Comparison of ENCODE assay signal across 11 mouse cellular contexts in the genomic region with DNA sequence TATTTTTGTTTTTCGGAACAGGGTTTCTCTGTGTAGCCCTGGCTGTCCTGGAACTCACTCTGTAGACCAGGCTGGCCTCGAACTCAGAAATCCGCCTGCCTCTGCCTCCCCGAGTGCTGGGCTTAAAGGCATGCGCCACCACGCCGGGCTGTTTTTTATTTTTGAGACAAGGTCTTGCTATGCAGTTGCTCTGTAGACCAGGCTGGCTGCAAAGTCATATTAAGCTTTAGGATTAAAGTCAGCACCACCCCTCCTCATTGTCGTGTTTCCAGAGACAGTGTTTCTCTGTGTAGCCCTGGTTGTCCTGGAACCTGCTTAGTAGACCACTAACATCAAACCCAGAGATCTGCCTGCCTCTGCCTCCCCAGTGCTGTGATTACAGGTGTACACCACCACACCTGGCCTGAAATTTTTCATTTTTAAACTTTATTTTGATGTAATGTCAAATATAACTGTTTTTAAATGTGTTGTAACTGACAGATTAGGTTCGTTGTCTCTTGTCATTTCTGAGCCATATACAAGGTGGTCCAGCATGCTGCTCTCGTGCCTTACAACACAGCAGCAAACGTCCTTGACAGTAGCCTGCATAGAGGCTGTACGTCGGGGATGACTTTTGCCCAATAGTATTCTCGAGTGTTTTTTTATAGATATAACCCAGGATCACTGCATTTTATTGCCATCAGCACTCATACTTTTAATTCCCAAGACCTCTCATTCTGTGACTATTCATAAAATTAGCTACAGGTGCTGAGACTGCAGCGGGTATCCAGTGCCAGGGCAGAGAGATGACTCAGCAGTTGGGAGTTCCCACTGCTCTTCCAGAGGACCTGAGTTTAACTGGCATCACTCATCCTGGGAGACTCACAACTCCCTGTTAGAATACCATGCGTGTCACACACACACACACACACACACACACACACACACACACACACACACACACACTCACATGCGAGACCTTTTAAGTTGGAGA. TPM values are rescaled to one million over a fixed set of nuclear protein-coding genes. Genes with fewer than 3 reads are reported as not detected.
DNase-seq lines count a peak whose midpoint lies in the region; ATAC-seq and TF ChIP-seq lines count a peak whose summit lies in the region.
"Had no signal": no experiment of that assay in that cellular context is flagged by ENCODE, and none has a peak within 500 bp of the region (broad histone marks: within the 10 kb centered on the region; RNA-seq: fewer than 3 reads in every experiment).

No protein-coding gene starts in this region.

- DNase-seq in cerebellum, adult 9-11 months: peak; percentile 20
- DNase-seq in lung, adult 18-20 months: no peak
- DNase-seq in naive thymus-derived CD4-positive, alpha-beta T cell, adult 2 months (ENCODE audit: low read depth): peak; percentile 55
- no peak for DNase-seq in lung, postnatal 0 days (ENCODE audit: low spot score)
- no peak for DNase-seq in frontal cortex, postnatal 36 days (ENCODE audit: low spot score in 2 of 2)

- peaks cover 64% of the 10 kb centered on the region for H3K4me1 ChIP-seq in lung, embryonic 16.5 days (replicated peaks; ENCODE audit: control insufficient read depth, insufficient read depth, low read length)
- H3K4me1 ChIP-seq in embryonic fibroblast, embryonic 13.5 days (ENCODE audit: control insufficient read depth, insufficient read depth, low read length): peaks cover 24% of the 10 kb centered on the region
- H3K4me1 ChIP-seq in lung, postnatal 0 days (ENCODE audit: insufficient read depth, low read depth, low read length): peaks cover 33% of the 10 kb centered on the region

- no peaks in the 10 kb centered on the region for H3K27me3 ChIP-seq in lung, embryonic 16.5 days (ENCODE audit: control insufficient read depth, insufficient read depth, low read depth, low read length)
- H3K27me3 ChIP-seq in lung, postnatal 0 days (replicated peaks; ENCODE audit: insufficient read depth, low read length): no peaks in the 10 kb centered on the region
- H3K27me3 ChIP-seq: neural tube, embryonic 13.5 days had no signal

- no peaks in the 10 kb centered on the region for H3K9me3 ChIP-seq in lung, embryonic 16.5 days (ENCODE audit: control insufficient read depth, low read length)
- no peaks in the 10 kb centered on the region for H3K9me3 ChIP-seq in lung, postnatal 0 days (ENCODE audit: low read length)
- H3K9me3 ChIP-seq: neural tube, embryonic 13.5 days had no signal

- ATAC-seq in cerebellum, adult (ENCODE audit: insufficient number of reproducible peaks, low FRiP score, low TSS enrichment): no peak
- no peak for ATAC-seq in lung, embryonic 16.5 days (ENCODE audit: low read depth)
- ATAC-seq in lung, postnatal 0 days: no peak
- ATAC-seq: forebrain, embryonic 14.5 days had no signal

- H3K4me3 ChIP-seq in lung, embryonic 16.5 days (ENCODE audit: low read length): no peak overlapping the region
- H3K4me3 ChIP-seq in embryonic fibroblast, embryonic 13.5 days (ENCODE audit: insufficient read depth, low read length): no peak overlapping the region
- H3K4me3 ChIP-seq in lung, postnatal 0 days (ENCODE audit: low read depth, low read length): no peak overlapping the region
- H3K4me3 ChIP-seq: neural tube, embryonic 13.5 days had no signal

- no peak for TF ChIP-seq CTCF in embryonic fibroblast, embryonic 13.5 days (IDR thresholded peaks at IDR 0.05; ENCODE audit: borderline replicate concordance, insufficient read depth, low read length)
- TF ChIP-seq CTCF in lung, postnatal 0 days (IDR thresholded peaks at IDR 0.05): no peak

- no peak overlapping the region for H3K4me2 ChIP-seq in lung, embryonic 16.5 days (ENCODE audit: low read depth, low read length)
- H3K4me2 ChIP-seq in lung, postnatal 0 days (replicated peaks; ENCODE audit: low read depth, low read length): no peak overlapping the region

- peak overlapping the region; percentile 45; the same call in 1 of the 2 replicates for H3K27ac ChIP-seq in lung, embryonic 16.5 days (ENCODE audit: low read length)
- H3K27ac ChIP-seq in embryonic fibroblast, embryonic 13.5 days (ENCODE audit: insufficient read depth, low read length): peak overlapping the region; percentile 54; the same call in 1 of the 2 replicates
- H3K27ac ChIP-seq in lung, postnatal 0 days (ENCODE audit: low read length): no peak overlapping the region
- H3K27ac ChIP-seq: layer of hippocampus, adult 2 months had no signal

- no peak for TF ChIP-seq POLR2A in embryonic fibroblast, embryonic 13.5 days (IDR thresholded peaks at IDR 0.05; ENCODE audit: low read depth, low read length)

- H3K9ac ChIP-seq in lung, embryonic 16.5 days (ENCODE audit: low read length): no peak overlapping the region
- no peak overlapping the region for H3K9ac ChIP-seq in lung, postnatal 0 days (replicated peaks; ENCODE audit: low read depth)

- no peaks in the 10 kb centered on the region; the same call in 1 of the 2 replicates for H3K36me3 ChIP-seq in lung, embryonic 16.5 days (ENCODE audit: control insufficient read depth, insufficient read depth, low read length)
- no peaks in the 10 kb centered on the region for H3K36me3 ChIP-seq in lung, postnatal 0 days (ENCODE audit: insufficient read depth, low read length)
- H3K36me3 ChIP-seq: neural tube, embryonic 13.5 days had no signal

- no peak for TF ChIP-seq EP300 in lung, postnatal 0 days (IDR thresholded peaks at IDR 0.05)

- WGBS in lung, embryonic 16.5 days: 82% methylated on average over 17 of the region's 17 CpGs
- WGBS in lung, postnatal 0 days: 81% methylated on average over 17 of the region's 17 CpGs

RNA-seq across cellular contexts. Expression of a gene that starts 6.2 kb away (rescaled TPM):
- polyA plus RNA-seq in lung, embryonic 16.5 days (2015; fragmentation: Nextera tagmentation; extraction: Ambion mirVana): 2,589 and 2,717 TPM in 2 replicates
- polyA plus RNA-seq in embryonic fibroblast, embryonic 13.5 days (2011; ENCODE audit: insufficient read length, low read depth, missing spikeins): 5,586 and 6,404 TPM in 2 replicates
- polyA plus RNA-seq in lung, postnatal 0 days (2015; fragmentation: Nextera tagmentation; extraction: Ambion mirVana): 1,989 and 2,317 TPM in 2 replicates

RNA-seq across cellular contexts. Expression of a gene that starts 6.7 kb away (rescaled TPM):
- polyA plus RNA-seq in lung, embryonic 16.5 days (2015; fragmentation: Nextera tagmentation; extraction: Ambion mirVana): 0.64 and 0.83 TPM in 2 replicates
- not detected in 2 replicates for polyA plus RNA-seq in embryonic fibroblast, embryonic 13.5 days (2011; ENCODE audit: insufficient read length, low read depth, missing spikeins)
- polyA plus RNA-seq in lung, postnatal 0 days (2015; fragmentation: Nextera tagmentation; extraction: Ambion mirVana): 0.36 and 0.74 TPM in 2 replicates

RNA-seq across cellular contexts. Expression of a gene that starts 24.0 kb away (rescaled TPM):
- polyA plus RNA-seq in lung, embryonic 16.5 days (2015; fragmentation: Nextera tagmentation; extraction: Ambion mirVana): 36.7 and 41.4 TPM in 2 replicates
- 8.5 and 10.9 TPM in 2 replicates for polyA plus RNA-seq in embryonic fibroblast, embryonic 13.5 days (2011; ENCODE audit: insufficient read length, low read depth, missing spikeins)
- polyA plus RNA-seq in lung, postnatal 0 days (2015; fragmentation: Nextera tagmentation; extraction: Ambion mirVana): 18.1 and 19.6 TPM in 2 replicates

Comparison
In these comparisons a context has a peak if more than half of its experiments do, and no peak if none do; other contexts are left out.
1. DNase-seq: peak in cerebellum, adult 9-11 months (single experiment) and naive thymus-derived CD4-positive, alpha-beta T cell, adult 2 months (single experiment); none in lung, adult 18-20 months (0 of 2), lung, postnatal 0 days (single experiment) and frontal cortex, postnatal 36 days (0 of 2).